Mouse (Mus musculus): ENCODE results near the gene Cnot3. TPM values are rescaled to one million over a fixed set of nuclear protein-coding genes. Genes with fewer than 3 reads are reported as not detected.

The Cnot3 gene
- polyA plus RNA-seq, 1 experiment from 2014 or later, result 39.2 TPM

DNA sequence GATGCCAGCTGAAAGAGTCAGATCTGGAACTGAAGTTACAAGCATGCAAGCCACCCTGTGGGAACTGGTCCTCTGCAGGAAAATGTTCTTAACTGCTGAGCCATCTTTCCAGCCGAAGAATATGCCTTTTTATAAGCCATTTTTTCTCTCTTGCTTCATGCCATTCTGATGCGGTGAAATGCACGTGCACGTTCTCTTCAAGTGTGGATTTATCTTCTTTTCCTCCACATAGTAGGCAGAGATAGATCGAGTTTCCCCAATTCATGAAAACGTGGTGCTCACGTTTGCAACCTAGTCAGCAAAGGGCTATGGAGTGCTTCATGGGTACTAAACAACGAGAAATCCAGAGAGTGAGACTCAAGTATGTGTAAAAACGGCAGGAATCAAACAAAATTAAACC, 1.2 kb upstream of the Cnot3 start:
- Histone ChIP-seq H3K36me3 (replicated peaks; ENCODE audit: control insufficient read depth, insufficient read depth) (peaks cover 30% of the 10 kb centered on the region), H3K9ac (0 out of 2 replicates have a peak overlapping the region, but pooled peaks have one; percentile 9), H3K4me1 (replicated peaks; ENCODE audit: control insufficient read depth, insufficient read depth, low read length) (peaks cover 33% of the 10 kb centered on the region), H3K9me3 (ENCODE audit: control insufficient read depth, low read length) (no peaks in the 10 kb centered on the region), H3K27ac (no peak overlapping the region), H3K27me3 (ENCODE audit: control insufficient read depth, insufficient read depth, low read length) (no peaks in the 10 kb centered on the region), H3K4me2 (replicated peaks) (peak overlapping the region; percentile 52), H3K4me3 (replicated peaks; ENCODE audit: low read length) (peak overlapping the region; percentile 85)
- WGBS, result 29% methylated on average over 9 of the region's 9 CpGs
- ATAC-seq (ENCODE audit: low FRiP score) (no peak), DNase-seq (ENCODE audit: low spot score) (no peak)

GRCm38 (mm10) chr7:3644348-3644671, 758 bp upstream of the Cnot3 start:
- Histone ChIP-seq H3K4me3 (replicated peaks; ENCODE audit: low read length) (peak overlapping the region; percentile 85), H3K9ac (0 out of 2 replicates have a peak overlapping the region, but pooled peaks have one; percentile 9), H3K9me3 (ENCODE audit: control insufficient read depth, low read length) (no peaks in the 10 kb centered on the region), H3K27ac (no peak overlapping the region), H3K4me2 (replicated peaks) (peak overlapping the region; percentile 52), H3K27me3 (ENCODE audit: control insufficient read depth, insufficient read depth, low read length) (no peaks in the 10 kb centered on the region), H3K4me1 (replicated peaks; ENCODE audit: control insufficient read depth, insufficient read depth, low read length) (peaks cover 35% of the 10 kb centered on the region), H3K36me3 (replicated peaks; ENCODE audit: control insufficient read depth, insufficient read depth) (peaks cover 26% of the 10 kb centered on the region)
- DNase-seq (ENCODE audit: low spot score) (no peak), ATAC-seq (ENCODE audit: low FRiP score) (no peak)
- WGBS, result under 1% methylated on average over 11 of the region's 11 CpGs

DNA sequence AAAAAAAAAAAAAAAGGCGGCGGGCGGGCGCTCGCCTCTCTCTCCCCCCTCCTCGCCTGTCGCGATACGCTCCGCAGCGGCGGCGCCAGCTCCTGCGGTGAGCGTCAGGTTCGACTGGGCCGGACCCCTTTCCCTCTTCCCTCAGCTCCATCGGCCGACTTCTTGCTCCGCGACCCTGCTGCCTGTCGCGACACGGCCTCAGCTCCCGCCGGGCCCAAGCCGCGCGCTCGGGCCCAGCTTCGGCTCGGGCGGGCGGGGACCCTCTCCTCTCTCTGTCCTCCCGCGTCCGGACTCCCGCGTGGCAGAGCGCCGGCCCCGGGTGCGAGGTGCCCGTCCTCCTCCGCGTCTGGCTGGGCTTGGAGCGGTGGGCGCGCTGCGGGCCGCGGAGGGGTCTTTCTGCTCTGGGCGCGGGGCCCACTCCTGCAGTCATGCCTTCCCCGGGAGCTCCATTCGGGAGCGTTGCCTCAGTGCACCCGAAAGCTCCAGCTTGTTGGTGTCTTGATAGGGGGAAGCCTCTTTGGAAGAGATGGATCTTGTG, 489 bp downstream of the Cnot3 start:
- peak; percentile 28 for DNase-seq (ENCODE audit: low spot score)
- Histone ChIP-seq H3K4me3 (replicated peaks; ENCODE audit: low read length) (peak overlapping the region; percentile 85), H3K4me2 (replicated peaks) (peak overlapping the region; percentile 75), H3K36me3 (replicated peaks; ENCODE audit: control insufficient read depth, insufficient read depth) (peaks cover 19% of the 10 kb centered on the region), H3K27me3 (ENCODE audit: control insufficient read depth, insufficient read depth, low read length) (no peaks in the 10 kb centered on the region), H3K9me3 (ENCODE audit: control insufficient read depth, low read length) (no peaks in the 10 kb centered on the region), H3K4me1 (replicated peaks; ENCODE audit: control insufficient read depth, insufficient read depth, low read length) (peaks cover 35% of the 10 kb centered on the region), H3K9ac (peak overlapping the region; percentile 93), H3K27ac (peak overlapping the region; percentile 93)
- under 1% methylated on average over 31 of the region's 58 CpGs for WGBS
- peak; percentile 5; the same call in 1 of the 2 replicates for ATAC-seq (ENCODE audit: low FRiP score)

GRCm38 (mm10) chr7:3646188-3646587, 1.1 kb downstream of the Cnot3 start:
- Histone ChIP-seq H3K36me3 (replicated peaks; ENCODE audit: control insufficient read depth, insufficient read depth) (peaks cover 19% of the 10 kb centered on the region), H3K9me3 (ENCODE audit: control insufficient read depth, low read length) (no peaks in the 10 kb centered on the region), H3K27ac (peak overlapping the region; percentile 93), H3K4me1 (replicated peaks; ENCODE audit: control insufficient read depth, insufficient read depth, low read length) (peaks cover 35% of the 10 kb centered on the region), H3K9ac (peak overlapping the region; percentile 93), H3K27me3 (ENCODE audit: control insufficient read depth, insufficient read depth, low read length) (no peaks in the 10 kb centered on the region), H3K4me2 (replicated peaks) (peak overlapping the region; percentile 75), H3K4me3 (replicated peaks; ENCODE audit: low read length) (peak overlapping the region; percentile 85)
- DNase-seq (ENCODE audit: low spot score) (no peak), ATAC-seq (ENCODE audit: low FRiP score) (no peak)
- WGBS, result 23% methylated on average over 9 of the region's 9 CpGs

DNA sequence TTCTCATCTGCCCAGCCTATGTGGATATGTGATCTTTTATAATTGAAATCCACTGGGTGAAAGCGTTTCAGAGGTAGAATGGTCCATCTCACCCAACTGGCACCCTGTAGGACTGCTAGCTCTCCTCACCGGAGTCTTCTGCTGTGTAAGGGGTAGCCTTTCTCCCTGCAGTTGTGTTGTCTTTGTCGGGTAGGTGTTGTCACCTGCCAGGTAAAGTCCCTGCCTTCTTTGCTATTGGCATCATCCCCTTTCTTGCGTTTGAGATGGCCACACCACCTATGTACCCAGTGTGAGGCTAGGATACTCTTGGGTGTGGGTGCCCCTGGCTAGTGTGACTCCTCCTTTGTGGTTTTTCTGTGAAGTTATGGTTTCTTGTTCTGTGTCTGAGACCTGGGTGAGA, 1.6 kb downstream of the Cnot3 start:
- ATAC-seq (ENCODE audit: low FRiP score), result no peak
- H3K27ac ChIP-seq, result no peak overlapping the region
- peak overlapping the region; percentile 75 for H3K4me2 ChIP-seq (replicated peaks)
- peaks cover 35% of the 10 kb centered on the region for H3K4me1 ChIP-seq (replicated peaks; ENCODE audit: control insufficient read depth, insufficient read depth, low read length)
- H3K36me3 ChIP-seq (replicated peaks; ENCODE audit: control insufficient read depth, insufficient read depth), result peaks cover 19% of the 10 kb centered on the region
- H3K9ac ChIP-seq, result peak overlapping the region; percentile 93
- peak overlapping the region; percentile 85 for H3K4me3 ChIP-seq (replicated peaks; ENCODE audit: low read length)
- H3K9me3 ChIP-seq (ENCODE audit: control insufficient read depth, low read length), result no peaks in the 10 kb centered on the region
- DNase-seq (ENCODE audit: low spot score), result no peak
- 60% methylated on average over 4 of the region's 4 CpGs for WGBS
- no peaks in the 10 kb centered on the region for H3K27me3 ChIP-seq (ENCODE audit: control insufficient read depth, insufficient read depth, low read length)

GRCm38 (mm10) chr7:3656966-3657365, 11.9 kb downstream of the Cnot3 start:
- no peak overlapping the region for H3K4me3 ChIP-seq (replicated peaks; ENCODE audit: low read length)
- no peak overlapping the region for H3K27ac ChIP-seq
- H3K36me3 ChIP-seq (replicated peaks; ENCODE audit: control insufficient read depth, insufficient read depth), result peaks cover 100% of the 10 kb centered on the region
- no peaks in the 10 kb centered on the region for H3K4me1 ChIP-seq (replicated peaks; ENCODE audit: control insufficient read depth, insufficient read depth, low read length)
- ATAC-seq (ENCODE audit: low FRiP score) (no peak), DNase-seq (ENCODE audit: low spot score) (no peak)
- H3K9ac ChIP-seq, result no peak overlapping the region
- no peaks in the 10 kb centered on the region for H3K9me3 ChIP-seq (ENCODE audit: control insufficient read depth, low read length)
- no peaks in the 10 kb centered on the region for H3K27me3 ChIP-seq (ENCODE audit: control insufficient read depth, insufficient read depth, low read length)
- H3K4me2 ChIP-seq (replicated peaks), result no peak overlapping the region
- 94% methylated on average over 4 of the region's 4 CpGs for WGBS

GRCm38 (mm10) chr7:3658578-3658977, 13.5 kb downstream of the Cnot3 start:
- Histone ChIP-seq H3K4me2 (replicated peaks) (no peak overlapping the region), H3K36me3 (replicated peaks; ENCODE audit: control insufficient read depth, insufficient read depth) (peaks cover 97% of the 10 kb centered on the region), H3K4me1 (replicated peaks; ENCODE audit: control insufficient read depth, insufficient read depth, low read length) (0 out of 2 replicates have a peak, but pooled peaks cover under 1% of the 10 kb centered on the region), H3K27me3 (ENCODE audit: control insufficient read depth, insufficient read depth, low read length) (no peaks in the 10 kb centered on the region), H3K9me3 (ENCODE audit: control insufficient read depth, low read length) (no peaks in the 10 kb centered on the region), H3K27ac (no peak overlapping the region), H3K9ac (no peak overlapping the region), H3K4me3 (replicated peaks; ENCODE audit: low read length) (no peak overlapping the region)
- 95% methylated on average over 14 of the region's 14 CpGs for WGBS
- DNase-seq (ENCODE audit: low spot score) (no peak), ATAC-seq (ENCODE audit: low FRiP score) (no peak)

DNA sequence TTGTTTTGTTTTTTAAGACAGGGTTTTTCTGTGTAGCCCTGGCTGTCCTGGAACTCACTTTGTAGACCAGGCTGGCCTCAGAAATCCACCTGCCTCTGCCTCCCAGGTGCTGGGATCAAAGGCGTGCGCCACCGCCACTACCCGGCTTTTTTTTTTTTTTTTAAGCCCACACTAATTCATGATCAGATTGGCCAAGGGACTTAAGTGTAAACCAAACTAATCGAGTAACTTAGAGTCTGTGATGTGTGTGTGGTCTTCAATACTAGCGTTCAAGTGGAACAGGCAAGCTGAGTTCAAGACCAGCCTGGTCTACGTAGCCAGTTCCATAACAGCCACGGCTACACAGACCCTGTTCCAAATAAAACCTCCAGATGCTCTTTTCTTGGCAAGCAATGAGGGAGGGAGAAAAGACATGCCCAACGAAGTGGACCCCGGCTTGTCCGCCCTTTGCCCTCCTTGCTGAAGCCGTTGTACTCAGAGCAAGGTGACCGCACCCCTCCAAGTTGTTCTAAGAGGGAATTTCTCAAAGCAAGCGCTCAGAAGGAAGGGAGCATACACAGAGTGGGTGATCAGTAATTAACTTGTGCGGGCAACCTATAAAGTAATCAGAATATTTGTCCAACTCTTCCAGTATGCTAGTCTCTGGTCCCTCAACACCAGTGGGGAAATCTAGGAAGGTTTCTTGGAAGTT, 19.6 kb downstream of the Cnot3 start:
- 35% methylated on average over 15 of the region's 15 CpGs for WGBS
- Histone ChIP-seq H3K36me3 (replicated peaks; ENCODE audit: control insufficient read depth, insufficient read depth) (peaks cover 36% of the 10 kb centered on the region), H3K4me2 (replicated peaks) (peak overlapping the region; percentile 69), H3K27ac (peak overlapping the region; percentile 82), H3K27me3 (ENCODE audit: control insufficient read depth, insufficient read depth, low read length) (no peaks in the 10 kb centered on the region), H3K4me3 (replicated peaks; ENCODE audit: low read length) (peak overlapping the region; percentile 61), H3K9me3 (ENCODE audit: control insufficient read depth, low read length) (no peaks in the 10 kb centered on the region), H3K9ac (peak overlapping the region; percentile 70), H3K4me1 (replicated peaks; ENCODE audit: control insufficient read depth, insufficient read depth, low read length) (peaks cover 15% of the 10 kb centered on the region)
- ATAC-seq (ENCODE audit: low FRiP score), result peak; percentile 24; the same call in 1 of the 2 replicates
- DNase-seq (ENCODE audit: low spot score), result no peak

DNA sequence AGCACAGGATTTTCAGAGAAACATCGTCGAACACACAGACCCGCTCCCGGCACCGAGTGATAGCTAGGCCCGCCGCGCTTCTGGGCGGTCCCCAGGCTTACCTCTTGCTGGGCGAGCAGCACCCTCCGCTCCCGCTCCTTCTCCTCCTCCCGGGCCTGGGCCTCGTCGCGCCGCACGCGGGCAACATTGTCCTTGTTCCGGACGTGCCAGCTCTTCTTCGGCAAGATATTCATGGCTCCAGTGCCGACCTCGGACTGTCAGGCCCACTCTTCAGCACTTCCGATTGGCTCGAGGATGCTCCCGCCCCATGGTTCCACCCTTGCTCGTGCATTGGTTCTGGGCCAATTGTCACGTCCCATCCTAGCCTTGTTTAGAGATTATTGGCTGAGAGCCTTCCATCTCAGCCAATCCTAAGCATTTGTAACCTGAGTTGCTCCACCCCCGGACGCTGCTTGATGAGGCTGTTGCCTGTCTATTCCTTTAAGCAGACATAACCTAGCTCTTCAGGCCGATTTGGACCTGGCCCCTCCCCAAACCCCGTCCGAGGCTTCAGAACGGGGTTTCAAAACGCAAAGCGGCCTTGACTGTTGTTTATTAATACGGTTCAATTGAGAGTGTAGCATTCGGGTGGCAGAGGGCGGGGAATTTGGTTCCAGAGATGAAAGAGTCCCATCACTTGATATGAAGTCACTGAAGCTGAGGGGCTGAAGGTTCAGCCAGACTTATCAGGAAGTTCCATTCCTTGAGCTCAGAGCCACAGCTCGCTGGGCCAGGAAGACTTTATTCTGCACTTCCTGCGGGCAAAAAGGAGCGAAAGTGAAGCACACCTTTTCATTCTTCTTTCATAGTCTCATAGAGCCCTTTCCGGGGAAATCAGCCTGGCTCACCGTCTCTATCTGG, 20.4 kb downstream of the Cnot3 start, which contains the start of gene Leng1:
Gene Leng1 (minus strand): TSS at position 626 of the 900 bp plus-strand sequence.
- Histone ChIP-seq H3K36me3 (replicated peaks; ENCODE audit: control insufficient read depth, insufficient read depth) (peaks cover 28% of the 10 kb centered on the region), H3K27ac (peak within 1 kb of the TSS; percentile 82), H3K4me2 (replicated peaks) (peak within 1 kb of the TSS; percentile 69), H3K4me3 (replicated peaks; ENCODE audit: low read length) (peak within 1 kb of the TSS; percentile 61), H3K9me3 (ENCODE audit: control insufficient read depth, low read length) (no peaks in the 10 kb centered on the region), H3K9ac (peak within 1 kb of the TSS; percentile 70), H3K27me3 (ENCODE audit: control insufficient read depth, insufficient read depth, low read length) (no peaks in the 10 kb centered on the region), H3K4me1 (replicated peaks; ENCODE audit: control insufficient read depth, insufficient read depth, low read length) (peaks cover 15% of the 10 kb centered on the region)
- 4% methylated on average over 45 of the region's 45 CpGs for whole genome bisulfite sequencing
- DNase-seq (ENCODE audit: low spot score), result peak; percentile 97
- ATAC-seq (ENCODE audit: low FRiP score), result peak; percentile 99
